Mouse (Mus musculus): Measurements from ENCODE around the gene Osbp2.

Gene Osbp2

GRCm38 (mm10) chr11:3754685-3755084, 109.0 kb downstream of the Osbp2 start:
- DNase-seq: no peak

GRCm38 (mm10) chr11:3753897-3754296, 109.8 kb downstream of the Osbp2 start:
- DNase-seq: no peak

- no peak for DNase-seq
Observed at GRCm38 (mm10) chr11:3752766-3753165, 110.9 kb downstream of the Osbp2 start.

GRCm38 (mm10) chr11:3749831-3750230, 113.9 kb downstream of the Osbp2 start:
- no peak for DNase-seq

- DNase-seq: no peak
Observed at GRCm38 (mm10) chr11:3742449-3742848, 121.3 kb downstream of the Osbp2 start.

- no peak for DNase-seq
Observed at GRCm38 (mm10) chr11:3741183-3741582, 122.5 kb downstream of the Osbp2 start.

- no peak for DNase-seq
Observed at GRCm38 (mm10) chr11:3738778-3739177, 124.9 kb downstream of the Osbp2 start.

GRCm38 (mm10) chr11:3735715-3736114, 128.0 kb downstream of the Osbp2 start:
- no peak for DNase-seq

GRCm38 (mm10) chr11:3733933-3734636, 129.6 kb downstream of the Osbp2 start:
- DNase-seq: no peak

- DNase-seq: no peak
Observed at GRCm38 (mm10) chr11:3731469-3731868, 132.2 kb downstream of the Osbp2 start.

- no peak for DNase-seq
Observed at GRCm38 (mm10) chr11:3727438-3728105, 136.1 kb downstream of the Osbp2 start.

GRCm38 (mm10) chr11:3725331-3726054, 138.2 kb downstream of the Osbp2 start:
- DNase-seq: no peak

- no peak for DNase-seq
Observed at GRCm38 (mm10) chr11:3724726-3725125, 139.0 kb downstream of the Osbp2 start.

GRCm38 (mm10) chr11:3723910-3724309, 139.8 kb downstream of the Osbp2 start:
- no peak for DNase-seq

- no peak for DNase-seq
Observed at GRCm38 (mm10) chr11:3722861-3723260, 140.8 kb downstream of the Osbp2 start.

GRCm38 (mm10) chr11:3722036-3722435, 141.7 kb downstream of the Osbp2 start:
- no peak for DNase-seq

GRCm38 (mm10) chr11:3716662-3717061, 147.0 kb downstream of the Osbp2 start:
- DNase-seq: no peak

GRCm38 (mm10) chr11:3714486-3714885, 149.2 kb downstream of the Osbp2 start:
- DNase-seq: peak; percentile 14 to 27

- no peak for DNase-seq
Observed at GRCm38 (mm10) chr11:3710203-3710602, 153.5 kb downstream of the Osbp2 start.

GRCm38 (mm10) chr11:3707057-3707456, 156.6 kb downstream of the Osbp2 start:
- DNase-seq: no peak

- no peak for DNase-seq
Observed at GRCm38 (mm10) chr11:3704404-3704803, 159.3 kb downstream of the Osbp2 start.

- no peak for DNase-seq
Observed at GRCm38 (mm10) chr11:3703089-3703992, 160.4 kb downstream of the Osbp2 start.

- no peak for DNase-seq
Observed at GRCm38 (mm10) chr11:3697441-3697840, 166.3 kb downstream of the Osbp2 start.
